Mouse (Mus musculus): ENCODE results near the gene Eps15.

DNA sequence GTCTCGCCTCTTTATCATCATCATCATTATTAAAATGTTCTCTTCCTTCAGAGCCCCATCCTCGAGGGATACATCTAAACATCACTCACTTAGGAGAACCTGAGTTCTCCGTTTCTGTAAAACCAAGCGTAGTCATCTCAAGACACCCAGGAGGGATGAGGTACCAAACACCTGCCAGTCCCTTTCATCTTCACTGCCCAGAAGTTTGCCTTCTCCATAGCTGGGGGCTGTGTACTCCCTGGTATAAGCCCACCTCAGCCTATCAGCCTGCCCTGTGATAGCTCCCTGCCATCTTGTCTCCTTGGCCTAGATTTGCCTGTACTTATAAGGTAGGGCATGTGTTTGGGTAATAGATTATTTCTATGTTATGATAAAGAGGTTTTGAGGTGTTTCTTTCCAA is 1.1 kb downstream of the Eps15 start:
- TF ChIP-seq POLR2A (IDR thresholded peaks at IDR 0.05; ENCODE audit: insufficient read length, low read depth) (no peak), POLR2AphosphoS2 (IDR thresholded peaks at IDR 0.05; ENCODE audit: insufficient read length, low read depth) (no peak), MYOD1 (IDR thresholded peaks at IDR 0.05; ENCODE audit: control insufficient read depth in 1 of 3, insufficient read length in 2 of 3, low read depth in 2 of 3) (no peak)

Data from myocyte (in vitro differentiated cells).